Mouse (Mus musculus): ENCODE data around the gene Borcs5. TPM values are rescaled to one million over a fixed set of nuclear protein-coding genes. Genes with fewer than 3 reads are reported as not detected.

Borcs5 gene
- polyA plus RNA-seq, 1 experiment from 2014 or later: 18.1 TPM

GRCm38 (mm10) chr6:134694988-134695387 lies 55.7 kb downstream of the Borcs5 start:
- no peaks in the 10 kb centered on the region for H3K9me3 ChIP-seq (ENCODE audit: control insufficient read depth, low read length)
- H3K9ac ChIP-seq (ENCODE audit: low read length): no peak overlapping the region
- H3K4me2 ChIP-seq (ENCODE audit: low read depth, severe bottlenecking): no peak overlapping the region
- ATAC-seq (ENCODE audit: insufficient number of reproducible peaks, low FRiP score, low TSS enrichment, low read depth) (no peak), DNase-seq (ENCODE audit: low spot score) (no peak)
- no peak overlapping the region for H3K27ac ChIP-seq (replicated peaks; ENCODE audit: low read depth, low read length)
- H3K27me3 ChIP-seq (ENCODE audit: control insufficient read depth, insufficient read depth, low read length): no peaks in the 10 kb centered on the region
- H3K36me3 ChIP-seq (ENCODE audit: control insufficient read depth, insufficient read depth, low read length): no peaks in the 10 kb centered on the region
- H3K4me1 ChIP-seq (ENCODE audit: control insufficient read depth, insufficient read depth, low read length): no peaks in the 10 kb centered on the region
- WGBS: 94% methylated on average over 3 of the region's 3 CpGs
- H3K4me3 ChIP-seq (ENCODE audit: low read depth, low read length): no peak overlapping the region

- Histone ChIP-seq H3K4me1 (ENCODE audit: control insufficient read depth, insufficient read depth, low read length) (no peaks in the 10 kb centered on the region), H3K27ac (replicated peaks; ENCODE audit: low read depth, low read length) (no peak overlapping the region), H3K27me3 (ENCODE audit: control insufficient read depth, insufficient read depth, low read length) (no peaks in the 10 kb centered on the region), H3K4me3 (ENCODE audit: low read depth, low read length) (no peak overlapping the region), H3K9ac (ENCODE audit: low read length) (no peak overlapping the region), H3K9me3 (ENCODE audit: control insufficient read depth, low read length) (no peaks in the 10 kb centered on the region), H3K4me2 (ENCODE audit: low read depth, severe bottlenecking) (no peak overlapping the region), H3K36me3 (ENCODE audit: control insufficient read depth, insufficient read depth, low read length) (no peaks in the 10 kb centered on the region)
- no peak for DNase-seq (ENCODE audit: low spot score)
- ATAC-seq (ENCODE audit: insufficient number of reproducible peaks, low FRiP score, low TSS enrichment, low read depth): no peak
- 75% methylated on average over 3 of the region's 3 CpGs for WGBS
Measured at GRCm38 (mm10) chr6:134695625-134696024, 56.3 kb downstream of the Borcs5 start.

DNA sequence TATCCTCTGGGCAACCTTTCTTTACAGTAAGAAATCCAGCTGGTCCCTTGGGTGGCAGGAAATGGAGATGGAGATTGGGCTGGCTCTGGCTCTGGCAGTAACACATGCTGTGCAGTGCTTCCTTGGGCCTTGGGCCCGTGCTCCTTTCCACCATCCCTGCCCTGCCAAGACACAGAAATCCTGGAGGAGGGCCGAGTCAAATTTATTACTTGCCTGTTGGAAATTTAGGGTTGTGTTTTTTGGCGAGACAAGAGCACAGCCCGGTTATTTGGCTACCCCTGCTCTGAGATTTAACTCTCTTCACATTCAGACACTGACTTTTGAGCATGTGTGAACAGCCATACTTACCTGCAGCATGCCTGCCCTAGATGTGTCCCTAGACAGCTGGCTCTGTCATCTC lies 56.8 kb downstream of the Borcs5 start:
- no peaks in the 10 kb centered on the region for H3K9me3 ChIP-seq (ENCODE audit: control insufficient read depth, low read length)
- H3K4me2 ChIP-seq (ENCODE audit: low read depth, severe bottlenecking): no peak overlapping the region
- no peak overlapping the region for H3K9ac ChIP-seq (ENCODE audit: low read length)
- H3K4me1 ChIP-seq (ENCODE audit: control insufficient read depth, insufficient read depth, low read length): no peaks in the 10 kb centered on the region
- 59% methylated on average over 4 of the region's 4 CpGs for WGBS
- DNase-seq (ENCODE audit: low spot score): no peak
- no peaks in the 10 kb centered on the region for H3K27me3 ChIP-seq (ENCODE audit: control insufficient read depth, insufficient read depth, low read length)
- no peak overlapping the region for H3K4me3 ChIP-seq (ENCODE audit: low read depth, low read length)
- no peak overlapping the region for H3K27ac ChIP-seq (replicated peaks; ENCODE audit: low read depth, low read length)
- no peak for ATAC-seq (ENCODE audit: insufficient number of reproducible peaks, low FRiP score, low TSS enrichment, low read depth)
- H3K36me3 ChIP-seq (ENCODE audit: control insufficient read depth, insufficient read depth, low read length): no peaks in the 10 kb centered on the region

DNA sequence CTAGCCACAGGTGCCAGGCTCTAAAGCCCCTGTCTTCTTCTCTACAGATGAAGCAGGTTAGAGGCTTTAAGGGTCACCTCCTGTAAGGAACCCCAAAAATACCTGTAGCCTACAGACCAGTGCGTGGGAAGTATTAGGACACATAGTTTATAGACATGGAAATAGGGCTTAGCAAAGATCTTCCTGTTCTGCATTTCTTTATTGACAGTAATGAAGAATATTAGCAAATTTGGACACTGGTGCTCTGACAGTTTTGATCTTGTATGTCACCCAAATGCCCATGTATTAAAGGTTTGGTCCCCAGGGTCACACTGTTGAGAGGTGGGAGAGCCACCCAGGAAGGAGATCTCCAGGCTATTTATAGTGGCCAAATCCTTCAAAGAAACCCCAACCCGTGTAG lies 57.2 kb downstream of the Borcs5 start:
- WGBS: 82% methylated on average over 2 of the region's 2 CpGs

DNA sequence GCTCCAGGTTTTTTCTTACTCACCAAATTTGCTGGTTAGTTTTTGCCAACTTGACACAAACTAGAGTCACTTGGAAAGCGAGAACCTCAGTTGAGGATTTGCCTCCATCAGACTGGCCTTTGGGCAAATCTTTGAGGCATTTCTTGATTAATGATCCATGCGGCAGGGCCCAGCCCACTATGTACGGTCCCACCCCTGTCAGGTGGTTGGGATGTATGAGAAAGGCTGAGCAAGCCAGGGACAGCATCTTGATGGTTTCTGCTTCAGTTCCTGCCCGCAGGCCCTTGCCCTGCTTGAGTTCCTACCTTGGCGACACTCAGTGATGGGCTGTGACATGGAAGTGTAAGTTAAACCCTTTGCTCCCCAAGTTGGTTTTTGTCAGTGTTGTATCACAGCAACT lies 58.9 kb downstream of the Borcs5 start:
- no peaks in the 10 kb centered on the region for H3K36me3 ChIP-seq (ENCODE audit: control insufficient read depth, insufficient read depth, low read length)
- 89% methylated on average over 5 of the region's 5 CpGs for WGBS
- no peak overlapping the region for H3K4me3 ChIP-seq (ENCODE audit: low read depth, low read length)
- H3K27ac ChIP-seq (replicated peaks; ENCODE audit: low read depth, low read length): no peak overlapping the region
- H3K27me3 ChIP-seq (ENCODE audit: control insufficient read depth, insufficient read depth, low read length): no peaks in the 10 kb centered on the region
- no peak overlapping the region for H3K9ac ChIP-seq (ENCODE audit: low read length)
- DNase-seq (ENCODE audit: low spot score): peak; percentile 12
- no peaks in the 10 kb centered on the region for H3K9me3 ChIP-seq (ENCODE audit: control insufficient read depth, low read length)
- no peak for ATAC-seq (ENCODE audit: insufficient number of reproducible peaks, low FRiP score, low TSS enrichment, low read depth)
- H3K4me1 ChIP-seq (ENCODE audit: control insufficient read depth, insufficient read depth, low read length): no peaks in the 10 kb centered on the region
- H3K4me2 ChIP-seq (ENCODE audit: low read depth, severe bottlenecking): no peak overlapping the region

More for the DNA sequence above, 57.2 kb downstream of the Borcs5 start:
- Histone ChIP-seq H3K4me3 (ENCODE audit: low read depth, low read length) (no peak overlapping the region), H3K27me3 (ENCODE audit: control insufficient read depth, insufficient read depth, low read length) (no peaks in the 10 kb centered on the region), H3K4me2 (ENCODE audit: low read depth, severe bottlenecking) (no peak overlapping the region), H3K4me1 (ENCODE audit: control insufficient read depth, insufficient read depth, low read length) (no peaks in the 10 kb centered on the region), H3K9ac (ENCODE audit: low read length) (no peak overlapping the region), H3K27ac (replicated peaks; ENCODE audit: low read depth, low read length) (no peak overlapping the region), H3K36me3 (ENCODE audit: control insufficient read depth, insufficient read depth, low read length) (no peaks in the 10 kb centered on the region), H3K9me3 (ENCODE audit: control insufficient read depth, low read length) (no peaks in the 10 kb centered on the region)
- DNase-seq (ENCODE audit: low spot score) (no peak), ATAC-seq (ENCODE audit: insufficient number of reproducible peaks, low FRiP score, low TSS enrichment, low read depth) (no peak)

DNA sequence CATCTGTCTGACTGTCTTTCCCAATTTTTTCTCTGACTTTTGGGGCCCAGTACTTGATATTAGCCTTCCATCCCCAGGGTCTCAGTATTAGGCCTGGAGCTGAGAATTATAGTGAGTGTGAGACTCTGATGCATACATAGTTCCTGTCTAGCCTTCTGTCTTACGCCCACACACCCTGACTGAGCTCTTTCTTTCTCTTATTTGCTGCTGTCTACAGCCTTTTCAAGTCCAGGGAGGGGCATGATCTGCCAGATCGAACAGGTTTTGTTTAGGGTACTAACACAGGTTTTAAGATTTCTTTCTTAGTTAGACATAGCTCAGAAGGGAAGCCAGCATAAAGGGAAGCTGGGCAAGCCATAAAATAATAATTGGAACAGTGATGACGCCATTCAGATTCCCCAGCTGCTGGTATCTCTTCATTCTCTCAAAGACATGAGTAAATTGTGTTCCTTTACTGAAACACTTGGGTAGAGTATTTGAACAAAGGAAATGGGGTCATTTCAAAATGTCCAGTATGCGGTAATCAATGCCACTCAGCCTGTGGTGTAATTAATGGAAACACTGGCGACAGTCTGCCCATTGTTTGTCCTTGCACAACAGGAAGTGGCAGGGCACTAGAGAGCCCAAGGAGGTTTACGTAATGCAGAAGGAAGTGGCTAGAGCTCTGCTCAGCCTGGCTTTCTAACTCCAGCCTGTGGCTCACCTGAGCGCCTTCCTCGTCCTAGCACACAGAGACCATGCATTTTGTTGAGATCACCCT lies 61.3 kb downstream of the Borcs5 start:
- Histone ChIP-seq H3K27me3 (ENCODE audit: control insufficient read depth, insufficient read depth, low read length) (no peaks in the 10 kb centered on the region), H3K4me2 (ENCODE audit: low read depth, severe bottlenecking) (no peak overlapping the region), H3K4me1 (ENCODE audit: control insufficient read depth, insufficient read depth, low read length) (no peaks in the 10 kb centered on the region), H3K9ac (ENCODE audit: low read length) (no peak overlapping the region), H3K27ac (replicated peaks; ENCODE audit: low read depth, low read length) (no peak overlapping the region), H3K4me3 (ENCODE audit: low read depth, low read length) (no peak overlapping the region), H3K36me3 (ENCODE audit: control insufficient read depth, insufficient read depth, low read length) (no peaks in the 10 kb centered on the region), H3K9me3 (ENCODE audit: control insufficient read depth, low read length) (no peaks in the 10 kb centered on the region)
- ATAC-seq (ENCODE audit: insufficient number of reproducible peaks, low FRiP score, low TSS enrichment, low read depth) (no peak), DNase-seq (ENCODE audit: low spot score) (peak; percentile 21)
- 74% methylated on average over 8 of the region's 8 CpGs for WGBS

DNA sequence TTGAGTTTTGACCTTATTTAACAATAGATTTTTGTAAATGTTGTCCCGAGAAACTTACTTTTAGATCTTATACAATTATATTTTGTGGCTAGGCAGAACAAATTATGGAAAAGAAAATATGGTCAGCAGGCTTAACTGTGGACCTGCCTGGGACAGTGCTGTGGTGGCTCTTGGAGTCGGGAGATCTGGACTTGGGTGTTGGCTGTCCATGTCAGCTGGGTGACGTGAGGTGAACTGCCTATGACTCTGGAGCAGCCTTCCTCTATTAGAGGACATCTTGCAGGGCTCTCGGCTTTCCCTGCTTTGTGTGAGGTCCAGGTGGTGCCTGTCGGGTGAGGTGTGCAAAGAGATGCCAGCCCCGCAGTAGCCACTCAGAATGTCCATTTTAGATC lies 61.9 kb downstream of the Borcs5 start:
- no peak for DNase-seq (ENCODE audit: low spot score)
- Histone ChIP-seq H3K27me3 (ENCODE audit: control insufficient read depth, insufficient read depth, low read length) (no peaks in the 10 kb centered on the region), H3K9ac (ENCODE audit: low read length) (no peak overlapping the region), H3K4me1 (ENCODE audit: control insufficient read depth, insufficient read depth, low read length) (no peaks in the 10 kb centered on the region), H3K4me3 (ENCODE audit: low read depth, low read length) (no peak overlapping the region), H3K27ac (replicated peaks; ENCODE audit: low read depth, low read length) (no peak overlapping the region), H3K9me3 (ENCODE audit: control insufficient read depth, low read length) (no peaks in the 10 kb centered on the region), H3K4me2 (ENCODE audit: low read depth, severe bottlenecking) (no peak overlapping the region), H3K36me3 (ENCODE audit: control insufficient read depth, insufficient read depth, low read length) (no peaks in the 10 kb centered on the region)
- no peak for ATAC-seq (ENCODE audit: insufficient number of reproducible peaks, low FRiP score, low TSS enrichment, low read depth)
- 86% methylated on average over 6 of the region's 6 CpGs for WGBS

DNA sequence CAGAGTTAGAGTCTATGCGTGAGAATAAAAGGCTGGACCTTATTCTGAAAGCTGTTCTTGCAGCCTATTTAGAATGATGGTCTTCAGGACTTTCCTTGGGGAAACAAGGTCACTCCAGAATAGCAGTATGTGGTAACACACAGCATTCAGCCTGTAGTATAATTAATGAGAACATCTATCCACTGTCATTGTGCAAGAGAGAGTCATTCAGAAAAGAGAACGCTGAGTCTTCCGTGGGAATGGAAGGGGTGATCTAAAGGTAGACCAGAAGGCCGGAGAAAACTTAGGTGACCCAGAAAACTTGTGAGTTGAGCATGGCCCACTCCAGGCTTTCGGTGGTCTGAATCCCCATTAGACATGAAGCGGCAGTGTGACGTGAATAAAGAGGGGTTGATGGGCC lies 62.9 kb downstream of the Borcs5 start:
- Histone ChIP-seq H3K9ac (ENCODE audit: low read length) (no peak overlapping the region), H3K4me3 (ENCODE audit: low read depth, low read length) (no peak overlapping the region), H3K36me3 (ENCODE audit: control insufficient read depth, insufficient read depth, low read length) (no peaks in the 10 kb centered on the region), H3K27ac (replicated peaks; ENCODE audit: low read depth, low read length) (no peak overlapping the region), H3K4me2 (ENCODE audit: low read depth, severe bottlenecking) (no peak overlapping the region), H3K4me1 (ENCODE audit: control insufficient read depth, insufficient read depth, low read length) (no peaks in the 10 kb centered on the region), H3K9me3 (ENCODE audit: control insufficient read depth, low read length) (no peaks in the 10 kb centered on the region), H3K27me3 (ENCODE audit: control insufficient read depth, insufficient read depth, low read length) (no peaks in the 10 kb centered on the region)
- 92% methylated on average over 7 of the region's 7 CpGs for WGBS
- no peak for DNase-seq (ENCODE audit: low spot score)
- no peak for ATAC-seq (ENCODE audit: insufficient number of reproducible peaks, low FRiP score, low TSS enrichment, low read depth)

Measured in limb, embryonic 11.5 days (tissue).